ENCODE assay signal across 10 mouse cellular contexts in genomic region chr6:135865832-135866231, GRCm38 (mm10).
DNase-seq lines count a peak whose midpoint lies in the region; ATAC-seq lines count a peak whose summit lies in the region.
"Had no signal": no experiment of that assay in that cellular context is flagged by ENCODE, and none has a peak within 500 bp of the region (broad histone marks: within the 10 kb centered on the region; RNA-seq: fewer than 3 reads in every experiment).

No protein-coding gene starts in this region.

- no peaks in the 10 kb centered on the region for H3K27me3 ChIP-seq in forebrain, embryonic 16.5 days (replicated peaks; ENCODE audit: control insufficient read depth, insufficient read depth, low read length)
- H3K27me3 ChIP-seq in forebrain, embryonic 10.5 days (ENCODE audit: poor library complexity, severe bottlenecking): no peaks in the 10 kb centered on the region
- H3K27me3 ChIP-seq in kidney, embryonic 14.5 days (ENCODE audit: control insufficient read depth, insufficient read depth, low read length): no peaks in the 10 kb centered on the region
- H3K27me3 ChIP-seq: embryonic facial prominence, embryonic 15.5 days; liver, embryonic 15.5 days had no signal

- H3K4me1 ChIP-seq in forebrain, embryonic 16.5 days (replicated peaks; ENCODE audit: control insufficient read depth, insufficient read depth, low read length): peaks cover 11% of the 10 kb centered on the region
- H3K4me1 ChIP-seq in forebrain, embryonic 10.5 days: no peaks in the 10 kb centered on the region
- H3K4me1 ChIP-seq in kidney, embryonic 14.5 days (ENCODE audit: control insufficient read depth, insufficient read depth, low read length): no peaks in the 10 kb centered on the region
- H3K4me1 ChIP-seq: embryonic facial prominence, embryonic 15.5 days; liver, embryonic 15.5 days had no signal

- no peaks in the 10 kb centered on the region for H3K9me3 ChIP-seq in forebrain, embryonic 16.5 days (ENCODE audit: control insufficient read depth, low read length)
- H3K9me3 ChIP-seq in forebrain, embryonic 10.5 days: no peaks in the 10 kb centered on the region
- H3K9me3 ChIP-seq in kidney, embryonic 14.5 days (ENCODE audit: control insufficient read depth, low read length): no peaks in the 10 kb centered on the region
- H3K9me3 ChIP-seq: embryonic facial prominence, embryonic 15.5 days; liver, embryonic 15.5 days had no signal

- no peak overlapping the region for H3K27ac ChIP-seq in forebrain, embryonic 16.5 days (ENCODE audit: low read length)
- no peak overlapping the region for H3K27ac ChIP-seq in forebrain, embryonic 10.5 days
- H3K27ac ChIP-seq in kidney, embryonic 14.5 days (ENCODE audit: low read depth, low read length): no peak overlapping the region
- H3K27ac ChIP-seq: embryonic facial prominence, embryonic 15.5 days; liver, embryonic 15.5 days had no signal

- no peaks in the 10 kb centered on the region for H3K36me3 ChIP-seq in forebrain, embryonic 16.5 days (ENCODE audit: control insufficient read depth, insufficient read depth)
- H3K36me3 ChIP-seq in forebrain, embryonic 10.5 days (replicated peaks): no peaks in the 10 kb centered on the region
- no peaks in the 10 kb centered on the region for H3K36me3 ChIP-seq in kidney, embryonic 14.5 days (ENCODE audit: control insufficient read depth, insufficient read depth, low read length)
- H3K36me3 ChIP-seq: embryonic facial prominence, embryonic 15.5 days; liver, embryonic 15.5 days had no signal

- H3K4me3 ChIP-seq in forebrain, embryonic 16.5 days (replicated peaks; ENCODE audit: low read length): no peak overlapping the region
- no peak overlapping the region for H3K4me3 ChIP-seq in forebrain, embryonic 10.5 days
- H3K4me3 ChIP-seq in kidney, embryonic 14.5 days (ENCODE audit: low read length): no peak overlapping the region
- H3K4me3 ChIP-seq: embryonic facial prominence, embryonic 15.5 days; liver, embryonic 15.5 days had no signal

- no peak overlapping the region for H3K4me2 ChIP-seq in forebrain, embryonic 16.5 days (ENCODE audit: low read length)
- H3K4me2 ChIP-seq in kidney, embryonic 14.5 days (replicated peaks; ENCODE audit: low read depth, low read length): no peak overlapping the region
- H3K4me2 ChIP-seq: embryonic facial prominence, embryonic 15.5 days; liver, embryonic 15.5 days had no signal

- no peak for DNase-seq in forebrain, embryonic 10.5 days (ENCODE audit: extremely low spot score, low spot score)
- DNase-seq in frontal cortex, adult 2 months (ENCODE audit: extremely low spot score in 1 of 2, low spot score in 1 of 2): peak; percentile 68 to 84
- peak; percentile 71 to 72 for DNase-seq in layer of hippocampus, postnatal 36 days
- peak; percentile 70 to 78 for DNase-seq in right cerebral cortex, adult 2 months (ENCODE audit: low spot score in 2 of 2)
- no peak for DNase-seq in retina, embryonic 14.5 days (ENCODE audit: low spot score)
- DNase-seq in lung, postnatal 36 days: no peak

- peak; percentile 49; the same call in 1 of the 2 replicates for ATAC-seq in forebrain, embryonic 16.5 days
- ATAC-seq in kidney, embryonic 14.5 days (ENCODE audit: low FRiP score, low TSS enrichment): no peak

- 58% methylated on average over 7 of the region's 7 CpGs for WGBS in forebrain, embryonic 16.5 days
- WGBS in forebrain, embryonic 10.5 days: 92% methylated on average over 7 of the region's 7 CpGs
- WGBS in kidney, embryonic 14.5 days: 78% methylated on average over 7 of the region's 7 CpGs

- no peak overlapping the region for H3K9ac ChIP-seq in forebrain, embryonic 16.5 days (replicated peaks; ENCODE audit: low read depth, low read length)
- no peak overlapping the region for H3K9ac ChIP-seq in kidney, embryonic 14.5 days (ENCODE audit: low read depth, low read length)
- H3K9ac ChIP-seq: embryonic facial prominence, embryonic 15.5 days; liver, embryonic 15.5 days had no signal

Comparison
In these comparisons a context has a peak if more than half of its experiments do, and no peak if none do; other contexts are left out.
1. DNase-seq: peak in frontal cortex, adult 2 months (2 of 2), layer of hippocampus, postnatal 36 days (2 of 2) and right cerebral cortex, adult 2 months (2 of 2); none in forebrain, embryonic 10.5 days (single experiment), retina, embryonic 14.5 days (single experiment) and lung, postnatal 36 days (single experiment).